Mouse (Mus musculus): ENCODE measurements around the gene Hoxa10.

DNA sequence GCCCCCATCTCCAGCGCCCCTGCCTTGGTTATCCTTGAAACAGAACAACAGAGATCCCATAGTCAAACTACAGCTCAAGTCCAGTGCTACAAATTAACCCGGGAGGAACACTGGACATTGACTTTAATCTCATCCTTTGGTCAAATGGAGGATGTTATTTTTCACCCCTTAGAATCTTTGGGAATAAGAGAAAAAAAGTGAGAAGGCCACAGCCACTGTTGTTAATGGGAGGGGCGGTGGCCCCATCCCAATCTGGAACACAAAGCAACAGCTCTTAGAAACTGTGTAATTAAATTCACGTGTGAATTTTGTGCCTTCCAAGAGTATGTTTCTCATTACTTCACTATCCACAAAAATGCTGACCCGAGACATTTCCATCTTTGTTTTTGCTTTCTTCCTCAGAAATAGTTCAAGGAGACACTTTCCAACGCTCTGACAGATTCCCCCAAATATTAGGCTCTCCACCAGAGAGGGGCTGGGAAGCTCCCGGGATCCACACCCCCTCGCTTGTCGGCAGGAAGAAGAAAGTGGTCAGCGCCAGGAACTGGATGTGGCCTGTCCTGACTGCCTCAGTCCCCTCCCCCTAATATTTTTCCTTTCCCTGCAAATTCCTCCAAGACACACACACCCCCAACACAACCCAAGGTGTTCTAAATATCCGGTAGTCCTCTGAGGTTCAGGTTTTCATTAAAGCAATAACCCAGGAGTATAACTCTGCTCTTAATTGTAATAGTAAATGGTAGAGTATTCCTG is 13.0 kb downstream of the Hoxa10 start:
- TF ChIP-seq MYOD1 (IDR thresholded peaks at IDR 0.05; ENCODE audit: control insufficient read depth in 1 of 3, insufficient read length in 2 of 3, low read depth in 2 of 3) (no peak), POLR2A (IDR thresholded peaks at IDR 0.05; ENCODE audit: insufficient read length, low read depth) (no peak), TCF12 (IDR thresholded peaks at IDR 0.05; ENCODE audit: insufficient read depth, poor library complexity, severe bottlenecking) (no peak), USF1 (IDR thresholded peaks at IDR 0.05; ENCODE audit: low read depth) (no peak), REST (IDR thresholded peaks at IDR 0.05; ENCODE audit: insufficient read depth, insufficient read length) (no peak), POLR2AphosphoS2 (IDR thresholded peaks at IDR 0.05; ENCODE audit: insufficient read length, low read depth) (no peak), MAX (IDR thresholded peaks at IDR 0.05; ENCODE audit: low read depth) (no peak), MYOG (IDR thresholded peaks at IDR 0.05; ENCODE audit: control insufficient read depth in 1 of 3, insufficient read depth in 1 of 3, insufficient read length in 2 of 3, low read depth in 2 of 3) (no peak), CEBPB (IDR thresholded peaks at IDR 0.05; ENCODE audit: insufficient read depth, poor library complexity, severe bottlenecking) (no peak), TCF3 (IDR thresholded peaks at IDR 0.05; ENCODE audit: insufficient read length, low read depth) (no peak), E2F4 (IDR thresholded peaks at IDR 0.05; ENCODE audit: insufficient read depth) (no peak), SRF (IDR thresholded peaks at IDR 0.05; ENCODE audit: control insufficient read depth, insufficient read length, low read depth) (no peak)
